Mouse (Mus musculus) c-Kit-positive CD71-positive TER-119-negative erythroid progenitor cells, embryonic 14.5 days (primary cell): Measurements from ENCODE around the gene Actr8.

Experiments
- DNase-seq: peaks from one replicate; pipeline ENCODE4 v3.0.0-alpha.2; 2013; ENCODE audit warnings: low read depth

Actr8 gene

DNA sequence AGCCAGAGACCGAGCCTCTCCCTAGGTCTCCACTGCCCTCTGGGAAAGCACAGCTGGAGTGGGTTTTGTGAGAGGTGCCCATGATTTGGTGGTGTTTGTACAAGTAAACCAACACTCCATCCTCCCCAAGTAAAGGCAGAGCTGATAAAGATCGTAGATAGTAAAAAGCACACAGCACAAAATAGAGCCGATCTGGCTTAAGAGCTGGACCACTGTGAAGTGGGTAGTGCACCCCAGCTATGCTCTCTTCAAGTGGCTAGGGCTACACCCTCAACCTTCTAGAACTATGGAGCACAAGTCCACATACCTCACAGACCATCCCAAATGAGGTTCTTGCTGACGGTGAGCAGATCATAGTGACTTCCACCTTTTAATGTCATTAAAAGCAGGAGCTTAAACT lies 61.3 kb downstream of the Actr8 start:
- no peak for DNase-seq

DNA sequence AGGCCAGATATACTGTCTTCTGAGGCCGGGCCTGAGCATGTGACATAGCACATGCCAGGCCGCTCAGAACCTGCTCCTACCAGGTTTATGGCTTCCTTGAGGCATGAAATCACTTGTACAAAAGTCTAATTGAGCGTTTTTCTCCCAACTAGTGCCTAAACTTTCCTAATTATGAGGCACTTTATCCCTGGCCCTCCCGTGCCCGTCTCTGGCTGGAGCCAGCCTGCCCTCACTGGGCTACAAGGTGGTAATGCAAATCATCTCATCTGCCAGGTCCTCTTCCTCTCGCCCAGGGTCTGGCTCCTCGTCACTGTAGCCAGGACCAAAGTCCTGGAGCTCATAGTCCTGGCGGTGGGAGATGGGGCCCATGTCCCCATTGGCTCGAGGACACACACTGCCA lies 63.7 kb downstream of the Actr8 start:
- DNase-seq = no peak

GRCm38 (mm10) chr14:30043356-30043940 lies 65.3 kb downstream of the Actr8 start:
- DNase-seq = no peak

DNA sequence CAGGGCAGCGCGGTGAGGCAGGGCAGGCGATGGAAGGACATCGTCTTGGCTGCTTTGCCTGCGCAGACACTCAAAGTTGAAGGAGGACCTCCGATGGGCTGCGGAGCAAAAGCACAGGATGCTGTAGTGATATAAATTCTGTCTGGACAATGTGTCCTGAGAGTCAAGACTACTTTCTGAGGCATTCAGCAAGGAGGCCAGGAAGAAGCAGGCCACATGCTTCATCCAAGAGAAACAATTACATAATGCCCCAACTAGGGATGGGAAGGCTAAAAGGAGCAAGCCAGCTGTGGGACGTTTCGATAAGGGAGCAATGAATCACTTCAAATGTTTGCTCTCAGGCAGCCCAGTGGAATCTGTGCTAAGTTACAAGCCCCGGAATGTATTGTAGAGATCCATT lies 67.1 kb downstream of the Actr8 start:
- no peak for DNase-seq

DNA sequence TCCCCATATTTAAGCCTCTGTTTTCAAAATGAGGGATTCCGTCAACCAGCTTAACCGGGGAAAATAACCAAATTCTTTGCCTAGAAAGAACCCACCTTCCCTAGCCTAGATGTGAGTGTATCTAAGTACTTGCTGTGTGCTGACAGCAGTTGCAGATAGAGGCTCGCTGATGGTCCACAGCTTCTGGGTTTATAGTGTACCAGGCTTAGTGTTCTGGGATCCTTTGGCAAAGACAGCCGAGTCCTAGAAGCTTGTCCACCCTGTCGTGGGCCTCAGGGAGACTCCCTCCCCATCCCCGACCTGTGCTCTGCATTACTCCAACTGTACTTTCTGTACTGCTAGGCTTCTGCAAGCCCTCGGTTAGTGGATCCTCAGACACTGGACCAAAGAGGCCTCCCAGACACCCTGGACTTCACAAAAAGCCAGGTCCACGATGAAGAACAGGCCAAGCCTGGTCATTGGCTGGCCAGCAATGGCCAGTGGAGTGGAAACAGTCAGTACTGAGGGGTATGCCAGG lies 67.6 kb downstream of the Actr8 start:
- no peak for DNase-seq

DNA sequence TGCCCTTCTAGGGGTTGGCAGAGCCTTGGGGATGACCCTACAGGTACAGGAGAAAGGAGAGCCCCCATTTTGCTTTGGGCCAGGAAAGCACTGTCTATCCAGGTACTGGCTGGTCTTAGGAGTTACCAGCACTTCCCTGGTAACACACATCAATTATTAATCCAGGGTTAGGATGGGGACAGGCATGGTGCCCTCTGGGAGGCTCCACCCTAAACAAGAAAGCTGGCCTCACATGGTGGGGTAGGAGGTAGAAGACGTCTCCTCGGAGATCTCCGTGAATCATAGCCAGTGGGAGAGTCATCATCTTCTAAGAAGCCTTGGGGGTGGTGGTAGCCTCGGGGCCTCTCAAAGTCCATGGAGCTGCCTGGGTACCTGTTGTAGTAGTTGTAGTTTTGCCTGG lies 68.8 kb downstream of the Actr8 start:
- DNase-seq = no peak

DNA sequence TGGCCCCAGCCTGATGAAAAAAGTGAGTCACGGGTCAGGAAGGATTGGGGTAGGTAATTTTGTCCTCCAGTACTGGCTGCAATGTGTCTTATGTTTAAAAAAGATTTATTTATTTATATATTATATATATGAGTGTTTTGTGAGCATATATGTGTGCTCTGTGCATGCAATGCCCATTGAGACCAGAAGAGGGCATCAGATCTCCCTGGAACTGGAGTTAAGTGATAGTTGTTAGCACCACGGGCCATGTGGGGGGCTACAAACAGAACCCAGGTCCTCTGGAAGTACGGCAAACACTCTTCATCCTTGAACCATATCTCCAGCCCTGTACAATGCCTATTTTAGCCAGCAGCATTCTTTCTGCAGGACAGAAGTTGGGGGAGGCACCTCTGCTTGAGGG lies 69.9 kb downstream of the Actr8 start:
- no peak for DNase-seq

- DNase-seq = no peak
These were observed 72.1 kb downstream of the Actr8 start for GRCm38 (mm10) chr14:30050280-30050679.

- DNase-seq = no peak
These were observed 76.8 kb downstream of the Actr8 start for GRCm38 (mm10) chr14:30054922-30055321.
